Mouse (Mus musculus) myocyte (in vitro differentiated cells): ENCODE measurements around the gene Ccn6.

Experiments
- CEBPB ChIP-seq: IDR thresholded peaks from 2 replicates; pipeline ENCODE4 v1.6.1; 2011; ENCODE audit warnings: mild to moderate bottlenecking, moderate library complexity; ENCODE audit not compliant: poor library complexity, insufficient read depth, severe bottlenecking
- E2F4 ChIP-seq: IDR thresholded peaks from one replicate; pipeline ENCODE4 v1.6.1; 2011; ENCODE audit warnings: mild to moderate bottlenecking, control low read depth, moderate library complexity; ENCODE audit not compliant: insufficient read depth
- MAX ChIP-seq: IDR thresholded peaks from one replicate; pipeline ENCODE4 v1.6.1; 2011; ENCODE audit warnings: low read depth, mild to moderate bottlenecking, control low read depth
- MYOG ChIP-seq, 3 experiments: IDR thresholded peaks; one replicate each; pipeline ENCODE4 v1.6.1; 2011; ENCODE audit warnings: control low read depth in 2 of 3, low read depth in 2 of 3, mild to moderate bottlenecking in 2 of 3; ENCODE audit not compliant: insufficient read length in 2 of 3, control insufficient read depth in 1 of 3, insufficient read depth in 1 of 3
- POLR2A ChIP-seq: IDR thresholded peaks from one replicate; pipeline ENCODE4 v1.6.1; 2011; ENCODE audit warnings: low read depth, mild to moderate bottlenecking, control low read depth, moderate library complexity; ENCODE audit not compliant: insufficient read length
- POLR2AphosphoS2 ChIP-seq: IDR thresholded peaks from one replicate; pipeline ENCODE4 v1.6.1; 2011; ENCODE audit warnings: low read depth, control low read depth; ENCODE audit not compliant: insufficient read length
- REST ChIP-seq: IDR thresholded peaks from one replicate; pipeline ENCODE4 v1.6.1; 2011; ENCODE audit warnings: mild to moderate bottlenecking, control low read depth, moderate library complexity; ENCODE audit not compliant: insufficient read depth, insufficient read length
- TCF12 ChIP-seq: IDR thresholded peaks from one replicate; pipeline ENCODE4 v1.6.1; 2011; ENCODE audit warnings: mild to moderate bottlenecking, control low read depth; ENCODE audit not compliant: poor library complexity, insufficient read depth, severe bottlenecking
- TCF3 ChIP-seq: IDR thresholded peaks from one replicate; pipeline ENCODE4 v1.6.1; 2011; ENCODE audit warnings: low read depth, control low read depth; ENCODE audit not compliant: insufficient read length
- USF1 ChIP-seq: IDR thresholded peaks from one replicate; pipeline ENCODE4 v1.6.1; 2011; ENCODE audit warnings: low read depth, mild to moderate bottlenecking, control low read depth, moderate library complexity

DNA sequence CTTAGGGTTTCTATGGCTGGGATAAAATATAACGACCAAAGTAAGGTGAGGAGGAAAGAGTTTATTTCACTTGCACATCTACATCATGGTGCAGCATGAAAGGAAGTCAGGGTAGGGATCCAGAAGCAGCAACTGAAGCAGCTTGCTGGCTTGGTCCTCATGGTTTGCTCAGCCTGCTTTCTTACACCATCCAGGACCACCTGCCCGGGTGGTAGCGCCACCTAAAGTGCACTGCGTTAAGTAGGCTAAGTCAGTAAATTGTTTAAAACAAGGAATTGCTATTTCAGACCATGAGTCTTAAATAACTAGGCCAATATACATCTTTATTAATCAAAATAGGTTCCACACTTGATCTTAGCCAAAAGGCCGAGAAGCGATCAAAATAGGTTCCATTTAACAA is 24.8 kb downstream of the Ccn6 start:
- TF ChIP-seq POLR2A (no peak), CEBPB (no peak), USF1 (no peak), MYOG (IDR thresholded peaks at IDR 0.05; ENCODE audit: control insufficient read depth in 1 of 3, insufficient read depth in 1 of 3, insufficient read length in 2 of 3, low read depth in 2 of 3) (no peak), TCF12 (no peak), TCF3 (no peak), E2F4 (no peak), MAX (no peak), POLR2AphosphoS2 (no peak), REST (no peak)
